Mouse (Mus musculus) duodenum, adult 2 months (tissue): ENCODE measurements around the gene Gnao1. TPM values are rescaled to one million over a fixed set of nuclear protein-coding genes. Genes with fewer than 3 reads are reported as not detected.

Experiments
- polyA plus RNA-seq: library from polyadenylated mRNA; depleted of rRNA; stranded (reverse); fragments of >200 nt; gene quantifications from 2 replicates; pipeline ENCODE4 v1.2.3, GENCODE M21; 2012; ENCODE audit warnings: low replicate concordance; rRNA removed

Gnao1 gene
- polyA plus RNA-seq, result 10.5 and 15.2 TPM in 2 replicates

DNA sequence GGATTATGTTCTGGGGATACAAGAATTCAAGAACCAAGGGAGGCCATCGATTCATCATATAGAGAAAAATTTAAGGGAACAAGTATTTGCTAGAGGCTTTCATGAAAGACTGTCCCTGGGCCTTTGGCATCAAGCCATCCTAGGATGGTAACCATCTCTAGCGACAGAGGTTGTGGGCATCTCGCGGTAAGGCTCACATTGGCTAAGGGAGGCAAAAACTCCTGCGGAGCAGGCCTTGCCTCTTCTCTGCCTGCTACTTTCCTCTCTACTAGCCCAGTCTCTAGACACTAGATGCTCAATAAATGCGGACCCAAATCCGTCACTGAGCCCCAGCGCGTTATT is at the start of gene Gnao1:
TSS of gene Gnao1 (plus strand) at position 281 of the 342 bp plus-strand sequence.

GRCm38 (mm10) chr8:94012013-94012951 is 202.5 kb downstream of the Gnao1 start, which contains the start of gene Amfr:
Gene Amfr, minus strand, starts transcription at chr8:94012842.

Other genes with a start within 250 kb of the Gnao1 start
- gene Amfr, start 202.9 kb downstream of the Gnao1 start, polyA plus RNA-seq, result 50.2 and 92.0 TPM in 2 replicates
- 90.2 and 110 TPM in 2 replicates for gene Nudt21, start 227.1 kb downstream of the Gnao1 start, polyA plus RNA-seq
- 1.3 and 1.6 TPM in 2 replicates for gene Ogfod1, start 227.2 kb downstream of the Gnao1 start, polyA plus RNA-seq